Mouse (Mus musculus) cerebellum, adult 2 months (tissue): ENCODE measurements at regions not wholly inside any gene's neighbourhood (a gene's known extent, or its start where the extent isn't known, plus 50 kb on each side); places are given as distances from the start of the nearest gene placed in this dataset.

Experiments used
- CTCF ChIP-seq: fragments of 200-500 bp; IDR thresholded peaks from 2 replicates; pipeline ENCODE4 v1.5.1; 2011; ENCODE audit warnings: low read depth, mild to moderate bottlenecking, control low read depth, low read length, moderate library complexity, borderline replicate concordance; ENCODE audit not compliant: insufficient read depth
- POLR2A ChIP-seq: fragments of 200-500 bp; IDR thresholded peaks from 2 replicates; pipeline ENCODE4 v1.6.1; 2011; ENCODE audit warnings: low read length, control low read depth, borderline replicate concordance; ENCODE audit not compliant: insufficient read depth

DNA sequence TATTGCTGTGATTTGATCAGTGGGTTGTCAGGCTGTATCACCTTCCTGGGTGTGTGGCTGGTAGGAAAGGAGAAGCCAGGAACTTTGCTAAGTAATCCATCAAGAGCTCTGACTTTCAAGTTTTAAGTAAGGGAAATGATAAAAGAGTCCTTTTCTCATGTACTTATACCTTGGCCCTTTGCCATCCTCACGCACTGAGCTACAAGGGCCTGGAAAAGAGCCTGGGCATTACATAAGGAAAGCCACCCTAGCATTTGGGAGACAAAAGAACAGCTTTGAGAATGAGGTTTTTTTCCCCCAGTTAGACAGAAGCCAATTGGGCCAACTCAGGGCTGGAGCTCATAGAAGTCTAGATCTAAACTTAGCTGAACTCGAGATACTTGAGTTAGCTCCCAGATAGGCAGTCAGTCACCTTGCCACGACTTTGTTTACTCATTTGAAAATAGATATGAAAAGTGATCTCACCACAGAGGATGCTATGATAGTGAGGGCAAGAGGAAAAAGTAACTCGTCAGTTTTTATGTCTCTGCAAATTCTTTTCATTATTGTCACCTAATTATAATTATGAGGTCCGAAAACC is 457.4 kb upstream of the Mpdz start:
- TF ChIP-seq CTCF = no peak
- no peak for TF ChIP-seq POLR2A
